22 mouse cellular contexts compared by ENCODE assay signal in genomic region chr2:85280580-85280979, GRCm38 (mm10). TPM values are rescaled to one million over a fixed set of nuclear protein-coding genes. Genes with fewer than 3 reads are reported as not detected.
"Had no signal": no experiment of that assay in that cellular context is flagged by ENCODE, and none has a peak within 500 bp of the region (broad histone marks: within the 10 kb centered on the region; RNA-seq: fewer than 3 reads in every experiment).

No protein-coding gene starts in this region.

- H3K4me2 ChIP-seq: kidney, embryonic 15.5 days; limb, embryonic 15.5 days; liver, embryonic 12.5 days; lung, embryonic 15.5 days; midbrain, embryonic 13.5 days had no signal

- ATAC-seq: midbrain, embryonic 13.5 days had no signal

- H3K36me3 ChIP-seq: kidney, embryonic 15.5 days; limb, embryonic 15.5 days; liver, embryonic 12.5 days; lung, embryonic 15.5 days; midbrain, embryonic 13.5 days had no signal

- H3K9ac ChIP-seq: kidney, embryonic 15.5 days; limb, embryonic 15.5 days; liver, embryonic 12.5 days; lung, embryonic 15.5 days; midbrain, embryonic 13.5 days had no signal

- H3K4me1 ChIP-seq: limb, embryonic 15.5 days; liver, embryonic 12.5 days had no signal

- H3K9me3 ChIP-seq: kidney, embryonic 15.5 days; limb, embryonic 15.5 days; liver, embryonic 12.5 days; lung, embryonic 15.5 days; midbrain, embryonic 13.5 days had no signal

- H3K27me3 ChIP-seq: kidney, embryonic 15.5 days; limb, embryonic 15.5 days; liver, embryonic 12.5 days; lung, embryonic 15.5 days; midbrain, embryonic 13.5 days had no signal

- H3K27ac ChIP-seq: kidney, embryonic 15.5 days; limb, embryonic 15.5 days; liver, embryonic 12.5 days; lung, embryonic 15.5 days; midbrain, embryonic 13.5 days had no signal

- DNase-seq: kidney, postnatal 25 days; layer of hippocampus, adult 9-11 months; layer of hippocampus, postnatal 36 days; right cerebral cortex, postnatal 14 days; thymus, postnatal 36 days had no signal

- H3K4me3 ChIP-seq: kidney, embryonic 15.5 days; limb, embryonic 15.5 days; liver, embryonic 12.5 days; lung, embryonic 15.5 days; midbrain, embryonic 13.5 days had no signal

RNA-seq across cellular contexts. Expression of gene Olfr987, which starts 58.5 kb away (rescaled TPM):
- total RNA-seq: layer of hippocampus, adult 18-20 months; layer of hippocampus, postnatal 36 days; left cerebral cortex, adult 8-10 months; left cerebral cortex, postnatal 25 days; megakaryocyte-erythroid progenitor cell, adult 5-6 weeks; midbrain, postnatal 0 days had no signal
- polyA plus RNA-seq: kidney, adult 2 months; kidney, embryonic 15.5 days; limb, embryonic 11.5 days; limb, embryonic 15.5 days; liver, embryonic 12.5 days; liver, embryonic 16.5 days; lung, embryonic 15.5 days; midbrain, embryonic 13.5 days; midbrain, postnatal 0 days; neural tube, embryonic 11.5 days; small intestine, adult 2 months; stomach, embryonic 16.5 days; thymus, postnatal 0 days had no signal
